Mouse (Mus musculus) C2C12 (cell line): ENCODE measurements around the gene Nr1h3.

Experiments
- CTCF ChIP-seq: IDR thresholded peaks from one replicate; pipeline ENCODE4 v1.5.1; 2011; ENCODE audit not compliant: control insufficient read depth, insufficient read depth, insufficient read length
- MYOD1 ChIP-seq: IDR thresholded peaks from one replicate; pipeline ENCODE4 v1.6.1; 2011; ENCODE audit warnings: low read depth; ENCODE audit not compliant: control insufficient read depth, insufficient read length

GRCm38 (mm10) chr2:91139311-91139710 lies 63.3 kb downstream of the Nr1h3 start:
- no peak for TF ChIP-seq CTCF
- TF ChIP-seq MYOD1, result no peak
